Mouse (Mus musculus) olfactory bulb, adult 2 months (tissue): ENCODE data around the gene Acsf2.

Source experiments
- CTCF ChIP-seq: fragments of 200-500 bp; IDR thresholded peaks from 2 replicates; pipeline ENCODE4 v1.5.1; 2012; ENCODE audit warnings: low read depth, mild to moderate bottlenecking, low read length, moderate library complexity; ENCODE audit not compliant: insufficient read depth
- POLR2A ChIP-seq: fragments of 200-500 bp; IDR thresholded peaks from 2 replicates; pipeline ENCODE4 v1.6.1; 2012; ENCODE audit warnings: mild to moderate bottlenecking, low read depth, low read length, moderate library complexity; ENCODE audit not compliant: insufficient read depth

DNA sequence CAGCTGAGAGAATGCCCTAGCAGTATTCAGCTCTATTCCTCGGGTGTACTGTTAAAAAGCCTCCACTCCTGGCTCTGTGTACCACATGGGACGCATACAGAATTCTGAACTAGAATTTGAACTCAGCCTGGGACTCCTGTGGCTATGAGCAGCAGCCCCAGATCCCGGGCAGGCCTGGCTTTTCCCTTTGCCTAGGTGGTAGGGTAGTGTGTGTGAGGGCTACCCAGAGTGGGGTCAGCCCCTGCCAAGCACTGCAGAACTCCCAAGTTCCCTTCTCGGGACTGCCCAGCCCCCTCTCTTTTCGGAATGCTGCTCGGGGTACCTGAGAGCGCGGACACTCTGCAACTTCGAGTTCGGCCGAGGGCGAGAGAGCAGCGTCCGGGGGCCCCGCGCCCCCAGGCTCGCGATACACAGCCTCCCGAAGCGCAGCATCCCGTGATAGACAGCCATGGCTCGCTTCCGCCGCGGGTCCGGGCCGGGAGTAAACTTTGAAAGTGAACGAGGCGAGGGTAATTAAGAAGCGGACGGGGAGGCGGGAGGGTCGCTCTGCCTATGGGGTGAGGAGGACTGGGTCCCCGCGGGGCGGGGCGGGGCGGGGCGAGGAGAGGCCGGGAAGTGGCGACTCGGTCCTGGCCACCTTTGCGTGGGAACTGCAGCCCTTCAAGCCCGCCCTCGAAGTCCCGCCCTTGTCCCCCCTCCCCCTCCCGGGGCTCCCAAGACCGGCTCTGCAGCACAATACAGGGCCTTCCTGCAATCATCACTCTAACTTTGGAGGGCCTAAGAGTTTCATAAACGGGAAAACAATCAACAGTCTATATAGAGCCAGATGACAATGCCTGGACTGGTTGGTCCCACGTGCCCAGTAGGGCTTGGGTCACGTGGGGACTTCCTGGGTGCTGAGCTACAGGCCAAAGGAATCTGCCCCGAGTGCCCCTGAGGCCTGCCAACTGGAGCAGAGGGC lies at the start of gene Acsf2:
- TF ChIP-seq CTCF, result no peak
- no peak for TF ChIP-seq POLR2A
